Comparison of ENCODE assay signal across 11 mouse cellular contexts in the genomic region with DNA sequence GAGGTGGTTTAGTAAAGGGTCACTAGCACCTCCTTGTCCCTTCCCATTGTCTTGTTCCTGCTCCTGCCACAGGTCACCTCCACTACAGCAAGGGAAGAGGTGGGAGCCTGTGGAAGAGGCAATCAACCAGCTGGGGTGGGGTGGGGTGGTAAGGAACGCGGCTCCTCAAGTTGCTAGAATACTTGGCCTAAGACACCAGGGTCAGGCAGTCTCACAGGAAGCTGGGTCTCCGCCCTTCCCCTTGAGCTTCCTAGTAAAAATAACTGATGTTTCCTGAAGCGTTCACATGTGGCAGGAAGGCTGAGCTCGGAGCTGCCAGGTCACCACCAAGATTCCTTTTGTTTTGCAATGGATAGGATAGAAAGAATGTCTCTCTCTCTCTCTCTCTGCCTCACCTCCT. TPM values are rescaled to one million over a fixed set of nuclear protein-coding genes. Genes with fewer than 3 reads are reported as not detected.
DNase-seq lines count a peak whose midpoint lies in the region; ATAC-seq and TF ChIP-seq lines count a peak whose summit lies in the region.
"Had no signal": no experiment of that assay in that cellular context is flagged by ENCODE, and none has a peak within 500 bp of the region (broad histone marks: within the 10 kb centered on the region; RNA-seq: fewer than 3 reads in every experiment).

No protein-coding gene starts in this region.

- H3K9ac ChIP-seq in heart, adult 2 months (ENCODE audit: low read depth, low read length) = no peak overlapping the region
- H3K9ac ChIP-seq in hindbrain, postnatal 0 days (replicated peaks; ENCODE audit: low read length) = no peak overlapping the region
- H3K9ac ChIP-seq: liver, embryonic 15.5 days; stomach, embryonic 15.5 days had no signal

- peak; percentile 33 for DNase-seq in adrenal gland, postnatal 10 days
- DNase-seq in adrenal gland, adult 8-10 months = no peak
- peak; percentile 60 to 81 for DNase-seq in heart, adult 2 months
- peak; percentile 74 for DNase-seq in kidney, adult 9 months
- DNase-seq in lung, postnatal 4 days = peak; percentile 65 to 82
- DNase-seq in hindbrain, postnatal 0 days (ENCODE audit: low spot score) = no peak
- DNase-seq in yolk sac, embryonic 10.5 days (ENCODE audit: low spot score) = no peak
- no peak for DNase-seq in embryo, embryonic 11 days

- H3K36me3 ChIP-seq in heart, adult 2 months (ENCODE audit: control insufficient read depth, insufficient read depth, low read length) = no peaks in the 10 kb centered on the region; the same call in 1 of the 2 replicates
- no peaks in the 10 kb centered on the region for H3K36me3 ChIP-seq in hindbrain, postnatal 0 days (ENCODE audit: insufficient read depth, low read length)
- H3K36me3 ChIP-seq: liver, embryonic 15.5 days; stomach, embryonic 15.5 days had no signal

- 36% methylated on average over 5 of the region's 5 CpGs for WGBS in heart, adult 2 months
- WGBS in hindbrain, postnatal 0 days = 75% methylated on average over 5 of the region's 5 CpGs

- peak; percentile 48; the same call in 1 of the 2 replicates for TF ChIP-seq POLR2A in heart, adult 2 months (IDR thresholded peaks at IDR 0.05; ENCODE audit: insufficient read depth, low read depth, low read length)

- H3K4me1 ChIP-seq in heart, adult 2 months (ENCODE audit: control insufficient read depth, insufficient read depth, low read length) = peaks cover 6% of the 10 kb centered on the region
- H3K4me1 ChIP-seq in hindbrain, postnatal 0 days (ENCODE audit: insufficient read depth, low read length) = no peaks in the 10 kb centered on the region
- H3K4me1 ChIP-seq: stomach, embryonic 15.5 days had no signal

- no peaks in the 10 kb centered on the region for H3K27me3 ChIP-seq in heart, adult 2 months (ENCODE audit: control insufficient read depth, insufficient read depth, low read length)
- no peaks in the 10 kb centered on the region for H3K27me3 ChIP-seq in hindbrain, postnatal 0 days (ENCODE audit: insufficient read depth, low read length)
- H3K27me3 ChIP-seq: liver, embryonic 15.5 days; stomach, embryonic 15.5 days had no signal

- H3K27ac ChIP-seq in heart, adult 2 months = peak overlapping the region; percentile 83
- no peak overlapping the region for H3K27ac ChIP-seq in hindbrain, postnatal 0 days
- H3K27ac ChIP-seq: liver, embryonic 15.5 days; stomach, embryonic 15.5 days had no signal

- no peaks in the 10 kb centered on the region for H3K9me3 ChIP-seq in hindbrain, postnatal 0 days (ENCODE audit: low read length)
- H3K9me3 ChIP-seq: liver, embryonic 15.5 days; stomach, embryonic 15.5 days had no signal

- H3K4me2 ChIP-seq in hindbrain, postnatal 0 days (ENCODE audit: low read depth, low read length) = no peak overlapping the region
- H3K4me2 ChIP-seq: liver, embryonic 15.5 days; stomach, embryonic 15.5 days had no signal

- no peak for TF ChIP-seq CTCF in heart, adult 2 months (IDR thresholded peaks at IDR 0.05)
- no peak for TF ChIP-seq CTCF in hindbrain, postnatal 0 days (IDR thresholded peaks at IDR 0.05; ENCODE audit: low read depth)

- TF ChIP-seq EP300 in heart, adult 2 months (IDR thresholded peaks at IDR 0.05; ENCODE audit: insufficient read depth, low read depth, low read length) = peak; percentile 97

- H3K79me2 ChIP-seq in heart, adult 2 months (replicated peaks; ENCODE audit: control insufficient read depth, insufficient read depth, low read length) = no peaks in the 10 kb centered on the region

- ATAC-seq in hindbrain, postnatal 0 days = no peak
- ATAC-seq: intestine, postnatal 0 days had no signal

- intact Hi-C loops in heart, adult 2 months (cut with DNase I) = loop anchor here (1.0 to 10.0 kb wide), 7 partner anchors 13 to 317 kb away; a partner anchor contains a TSS

- no peak overlapping the region for H3K4me3 ChIP-seq in heart, adult 2 months
- H3K4me3 ChIP-seq in hindbrain, postnatal 0 days (ENCODE audit: low read length) = no peak overlapping the region
- H3K4me3 ChIP-seq: liver, embryonic 15.5 days; stomach, embryonic 15.5 days had no signal

RNA-seq across cellular contexts. Expression of a gene that starts 16.9 kb away (rescaled TPM):
- total RNA-seq in adrenal gland, postnatal 10 days (2021) = 10 to 100 TPM; 24.2 to 30.1 TPM
- total RNA-seq in adrenal gland, adult 8-10 months (2022) = 10 to 100 TPM; 33.9 to 38.5 (median 36.1) TPM
- total RNA-seq in heart, adult 2 months (2021) = 10 to 100 TPM; 17.1 to 18.1 TPM
- 8.9 and 12.7 TPM in 2 replicates for polyA plus RNA-seq in heart, adult 2 months (2012; rRNA removed)
- total RNA-seq in hindbrain, postnatal 0 days (2014; rRNA removed) = 12.8 and 15.5 TPM in 2 replicates
- polyA plus RNA-seq in hindbrain, postnatal 0 days (2015; fragmentation: Nextera tagmentation; extraction: Ambion mirVana) = 4.9 and 5.2 TPM in 2 replicates

Comparison
In these comparisons a context has a peak if more than half of its experiments do, and no peak if none do; other contexts are left out.
1. DNase-seq: peak in adrenal gland, postnatal 10 days (single experiment), heart, adult 2 months (2 of 2), kidney, adult 9 months (single experiment) and lung, postnatal 4 days (2 of 2); none in adrenal gland, adult 8-10 months (single experiment), hindbrain, postnatal 0 days (single experiment), yolk sac, embryonic 10.5 days (single experiment) and embryo, embryonic 11 days (single experiment).